Mouse (Mus musculus): Measurements from ENCODE around the gene Msl3l2.

Msl3l2 gene

GRCm38 (mm10) chr10:56106333-56106995 lies at the start of gene Msl3l2:
Gene Msl3l2, plus strand, starts transcription at chr10:56106917.
- DNase-seq: peak; percentile 87 to 92

DNA sequence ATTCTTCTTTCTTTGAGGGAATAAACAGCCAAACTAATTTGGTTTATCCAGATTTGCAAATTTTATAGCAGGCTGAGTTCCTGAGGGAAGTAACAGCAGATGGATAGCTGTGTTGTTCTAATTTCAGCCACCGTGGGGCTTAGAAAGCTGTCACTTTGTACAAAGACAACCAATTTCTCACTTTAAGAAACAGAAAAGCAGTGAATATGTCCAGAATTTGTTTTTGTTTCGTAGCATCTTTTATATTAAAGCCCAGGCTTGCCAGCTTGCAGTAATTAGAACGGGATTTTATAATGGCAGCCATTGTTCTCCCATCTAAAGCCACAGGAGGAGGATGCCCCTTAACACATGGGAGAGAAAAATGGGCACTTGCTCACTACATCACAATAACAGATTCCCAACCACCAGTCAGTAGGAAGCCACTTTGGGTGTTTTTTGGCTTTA lies 47.7 kb upstream of the Msl3l2 start:
- no peak for DNase-seq

DNA sequence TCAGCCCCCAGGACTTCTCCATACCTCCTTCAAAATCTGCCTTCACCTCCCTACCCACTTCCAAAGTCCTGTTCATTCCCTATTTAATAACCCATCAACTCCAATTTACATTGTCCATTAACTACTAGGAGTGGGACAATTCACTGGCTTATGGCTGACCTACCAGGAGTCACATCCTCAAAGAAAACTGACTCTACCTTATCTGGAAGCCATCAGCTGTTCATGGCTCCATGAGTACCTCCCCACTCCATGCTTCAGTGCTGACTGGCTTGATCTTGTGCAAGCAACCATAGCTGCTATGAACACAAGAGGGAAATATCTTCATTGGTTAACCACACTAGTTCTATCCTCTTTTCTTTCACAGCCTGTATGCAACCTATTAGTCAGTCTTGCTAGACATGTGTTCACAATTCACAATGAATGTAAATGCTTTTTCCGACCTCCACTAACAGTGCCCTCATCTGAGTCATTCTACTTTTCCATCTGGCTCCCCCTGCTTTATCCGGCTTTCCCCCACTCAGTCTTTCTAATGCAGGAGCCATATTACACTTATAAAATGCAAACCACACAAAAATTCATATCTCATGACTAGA lies 45.4 kb upstream of the Msl3l2 start:
- DNase-seq: no peak

DNA sequence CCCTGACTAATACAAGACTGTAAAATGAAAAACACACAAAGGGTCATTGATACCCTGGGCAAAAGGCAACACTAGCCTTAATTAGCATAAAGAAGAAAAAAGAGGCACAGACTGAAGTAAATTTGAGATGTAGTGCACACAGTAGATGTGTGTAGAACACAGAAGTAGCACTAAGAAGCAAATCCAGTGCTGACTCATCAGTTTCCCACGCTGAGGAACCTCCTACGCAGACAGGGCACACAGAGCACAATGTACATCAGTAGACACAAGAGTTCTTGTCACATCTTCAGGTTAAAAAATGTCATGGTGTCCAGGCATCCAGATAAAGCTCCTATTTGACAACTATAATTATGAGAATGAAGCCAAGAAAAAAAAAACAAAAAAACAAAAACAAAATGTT lies 44.0 kb upstream of the Msl3l2 start:
- no peak for DNase-seq

GRCm38 (mm10) chr10:56089714-56090113 lies 17.0 kb upstream of the Msl3l2 start:
- no peak for DNase-seq

DNA sequence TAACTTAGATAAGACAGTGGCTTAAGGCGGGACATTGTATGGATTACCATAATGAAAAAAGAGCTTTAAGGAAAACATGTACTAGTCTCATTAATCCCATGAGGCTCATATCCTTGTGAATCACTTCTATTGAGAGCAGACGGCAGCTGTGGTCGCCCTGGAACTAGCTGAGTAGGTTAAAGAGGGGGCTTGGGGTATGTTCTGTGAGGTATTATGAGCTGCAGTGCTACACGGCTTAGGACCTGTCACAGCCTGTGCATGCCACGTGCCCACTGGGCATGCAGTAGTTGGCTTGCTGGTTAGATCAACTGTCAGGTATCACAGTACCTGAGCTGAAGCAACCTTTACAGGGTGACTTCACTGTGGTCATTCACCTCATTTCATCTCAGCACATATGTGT lies 12.1 kb upstream of the Msl3l2 start:
- DNase-seq: no peak

GRCm38 (mm10) chr10:56096757-56097156 lies 10.0 kb upstream of the Msl3l2 start:
- DNase-seq: no peak

GRCm38 (mm10) chr10:56099126-56099525 lies 7.6 kb upstream of the Msl3l2 start:
- no peak for DNase-seq

DNA sequence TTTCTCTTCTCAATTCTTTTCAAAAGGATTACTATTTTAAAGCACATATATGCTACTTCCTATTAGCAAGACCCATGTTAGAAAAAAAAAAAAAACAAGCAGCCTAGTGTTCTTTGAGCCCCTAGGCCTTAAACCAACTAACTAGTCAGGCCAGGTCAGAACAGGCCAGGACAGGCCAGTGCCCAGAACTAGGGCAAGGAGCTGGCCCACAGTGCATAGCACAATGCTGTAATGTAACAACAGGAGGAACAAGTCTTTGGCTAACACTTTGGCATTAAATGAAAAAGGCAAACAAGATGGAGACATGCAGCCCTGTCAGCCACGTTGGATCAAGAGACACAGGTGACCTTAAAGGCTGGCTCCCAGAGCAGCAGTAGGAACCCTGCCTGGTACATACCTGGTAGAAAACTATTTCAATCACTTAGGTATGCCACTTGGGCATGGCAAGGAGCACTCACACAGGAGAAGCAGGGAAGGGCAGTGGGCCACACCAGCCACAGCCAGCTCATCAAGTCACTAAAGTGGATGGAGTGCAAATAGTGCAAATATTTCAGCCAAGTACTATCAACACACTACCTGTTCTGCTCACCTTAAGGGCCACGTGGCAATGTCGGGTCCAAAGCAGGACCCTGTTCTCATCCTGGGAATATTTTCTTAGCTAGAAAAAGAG lies 6.9 kb upstream of the Msl3l2 start:
- DNase-seq: no peak

DNA sequence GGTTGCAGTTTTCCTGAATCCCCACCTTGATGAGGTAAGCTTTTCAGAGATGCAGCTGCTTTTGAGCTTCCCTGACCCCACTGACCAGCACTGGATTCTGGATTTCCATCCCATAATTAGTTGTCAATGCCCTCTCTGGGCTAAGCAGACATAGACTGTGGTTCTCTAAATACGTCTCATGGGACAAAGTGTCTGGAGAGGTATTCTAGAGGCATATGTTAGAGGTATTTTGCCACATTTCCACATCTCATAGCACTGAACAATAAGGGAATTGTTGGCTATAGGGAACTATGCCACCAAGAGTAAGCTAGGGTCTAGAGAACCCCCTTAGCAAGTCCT lies 248 bp downstream of the Msl3l2 start:
- DNase-seq: no peak

DNA sequence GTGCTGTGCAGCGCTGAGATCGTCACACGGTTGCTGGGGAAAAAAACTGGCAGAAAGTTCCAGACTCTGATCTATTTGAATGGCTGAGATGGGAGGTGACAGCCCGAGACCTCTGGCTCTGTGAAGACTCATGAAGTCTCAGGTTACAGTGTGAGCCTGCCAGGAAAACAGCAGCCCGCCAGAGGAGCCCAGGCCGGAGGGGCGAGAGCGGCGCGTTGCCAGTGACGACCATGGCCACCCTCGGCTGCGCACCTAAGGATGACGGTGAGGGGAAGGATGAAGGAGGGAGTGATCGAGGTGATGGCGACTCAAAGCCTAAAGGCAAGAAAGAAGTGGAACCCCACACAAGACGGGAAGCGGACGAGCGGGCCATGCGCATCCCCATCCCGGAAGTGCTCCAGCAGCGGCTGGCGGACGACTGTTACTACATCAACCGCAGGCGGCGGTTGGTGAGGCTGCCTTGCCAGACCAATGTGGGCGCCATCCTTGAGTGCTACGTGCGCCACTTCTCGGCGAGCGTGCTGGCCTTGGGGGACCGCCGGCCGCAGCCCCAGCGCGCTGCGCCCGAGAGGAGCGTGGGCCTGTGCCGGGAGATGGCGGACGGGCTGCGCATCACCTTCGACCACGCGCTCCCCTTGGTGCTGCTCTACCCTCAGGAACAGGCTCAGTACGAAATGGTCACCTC lies 8.4 kb downstream of the Msl3l2 start:
- peak; percentile 48 to 66 for DNase-seq

- peak in 1 of 2 experiments; percentile 14 for DNase-seq
Measured at GRCm38 (mm10) chr10:56115636-56116180, 9.0 kb downstream of the Msl3l2 start.

GRCm38 (mm10) chr10:56126972-56127371 lies 20.3 kb downstream of the Msl3l2 start:
- DNase-seq: no peak

- no peak for DNase-seq
Measured at GRCm38 (mm10) chr10:56129642-56130041, 22.9 kb downstream of the Msl3l2 start.

- no peak for DNase-seq
Measured at GRCm38 (mm10) chr10:56137191-56137590, 30.5 kb downstream of the Msl3l2 start.

GRCm38 (mm10) chr10:56148920-56149319 lies 42.2 kb downstream of the Msl3l2 start:
- DNase-seq: no peak

GRCm38 (mm10) chr10:56156956-56157355 lies 50.2 kb downstream of the Msl3l2 start:
- no peak for DNase-seq

GRCm38 (mm10) chr10:56158207-56158606 lies 51.5 kb downstream of the Msl3l2 start:
- no peak for DNase-seq

DNA sequence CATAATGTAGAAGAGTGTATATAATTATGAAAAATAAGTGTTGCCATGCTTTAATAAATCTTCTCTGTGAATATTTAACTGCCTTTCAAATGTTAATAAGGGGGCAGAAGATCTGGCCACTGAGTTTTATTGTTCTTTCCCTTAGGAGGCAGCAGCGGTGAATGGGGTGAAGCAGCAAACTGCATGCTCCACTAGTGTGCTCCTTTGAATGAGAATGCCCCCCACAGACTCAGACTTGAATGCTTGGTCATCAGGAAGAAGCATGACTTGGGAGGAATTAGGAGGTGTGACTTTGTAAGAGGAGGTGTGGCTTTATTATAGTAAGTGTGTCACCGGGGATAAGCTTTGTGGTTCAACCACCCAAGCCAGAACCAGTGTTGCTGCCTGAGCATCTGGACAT lies 52.0 kb downstream of the Msl3l2 start:
- no peak for DNase-seq

- peak; percentile 25 to 26 for DNase-seq
Measured at GRCm38 (mm10) chr10:56164411-56164810, 57.7 kb downstream of the Msl3l2 start.

GRCm38 (mm10) chr10:56165758-56166157 lies 59.0 kb downstream of the Msl3l2 start:
- DNase-seq: no peak
